Mouse (Mus musculus): ENCODE data around the gene Tnfsf4. TPM values are rescaled to one million over a fixed set of nuclear protein-coding genes. Genes with fewer than 3 reads are reported as not detected.

Gene Tnfsf4
- polyA plus RNA-seq, 1 experiment from 2014 or later = 0.06 TPM

DNA sequence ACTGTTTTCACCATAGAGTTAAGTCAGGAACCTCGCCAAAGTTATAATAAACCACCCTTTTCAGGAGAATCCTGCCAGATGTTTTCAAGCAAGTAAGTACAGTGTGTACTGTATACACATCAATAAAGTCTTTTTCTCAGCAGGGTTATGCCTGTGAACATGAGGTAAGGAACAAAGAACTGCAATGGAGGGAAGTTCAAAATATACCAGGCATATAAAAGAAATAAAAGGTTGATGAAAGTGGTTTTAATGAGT, 31.8 kb downstream of the Tnfsf4 start:
- Histone ChIP-seq H3K27ac (ENCODE audit: low read length) (no peak overlapping the region), H3K36me3 (ENCODE audit: control insufficient read depth, insufficient read depth, low read length) (no peaks in the 10 kb centered on the region), H3K4me1 (ENCODE audit: control insufficient read depth, insufficient read depth, low read length) (no peaks in the 10 kb centered on the region), H3K27me3 (ENCODE audit: control insufficient read depth, insufficient read depth, low read length) (no peaks in the 10 kb centered on the region), H3K9me3 (replicated peaks; ENCODE audit: control insufficient read depth, low read length) (no peaks in the 10 kb centered on the region), H3K9ac (ENCODE audit: low read length) (no peak overlapping the region), H3K4me3 (replicated peaks; ENCODE audit: low read length) (no peak overlapping the region), H3K4me2 (ENCODE audit: low read depth, low read length) (no peak overlapping the region)
- 48% methylated on average over 1 of the region's 1 CpGs for whole genome bisulfite sequencing
- ATAC-seq (ENCODE audit: insufficient read depth, low FRiP score) = no peak

GRCm38 (mm10) chr1:161435781-161436180, 40.6 kb downstream of the Tnfsf4 start:
- H3K36me3 ChIP-seq (ENCODE audit: control insufficient read depth, insufficient read depth, low read length) = no peaks in the 10 kb centered on the region

DNA sequence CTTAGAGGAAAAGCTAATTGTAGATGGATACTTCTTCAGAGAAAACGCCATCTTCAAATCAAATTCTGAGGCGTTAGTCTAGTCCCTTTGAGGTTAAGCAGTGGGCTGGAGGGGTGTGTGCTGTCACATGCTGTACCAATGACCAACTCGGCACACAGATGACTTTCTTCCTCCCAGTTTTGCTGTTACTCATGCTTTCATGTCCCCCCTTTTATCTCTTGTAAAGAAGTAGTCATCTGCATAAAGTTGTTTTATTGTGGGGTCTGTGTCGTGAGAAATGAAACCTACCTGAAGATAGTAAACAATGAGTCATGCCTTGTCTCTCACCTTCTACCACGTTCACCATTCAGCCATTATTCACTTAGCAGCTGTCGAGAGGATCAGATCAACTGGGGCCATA, 41.3 kb downstream of the Tnfsf4 start:
- no peak overlapping the region for H3K4me2 ChIP-seq (ENCODE audit: low read depth, low read length)
- WGBS = 77% methylated on average over 6 of the region's 6 CpGs
- no peaks in the 10 kb centered on the region for H3K27me3 ChIP-seq (ENCODE audit: control insufficient read depth, insufficient read depth, low read length)
- H3K27ac ChIP-seq (ENCODE audit: low read length) = no peak overlapping the region
- H3K9ac ChIP-seq (ENCODE audit: low read length) = no peak overlapping the region
- H3K36me3 ChIP-seq (ENCODE audit: control insufficient read depth, insufficient read depth, low read length) = no peaks in the 10 kb centered on the region
- no peaks in the 10 kb centered on the region for H3K9me3 ChIP-seq (replicated peaks; ENCODE audit: control insufficient read depth, low read length)
- H3K4me1 ChIP-seq (ENCODE audit: control insufficient read depth, insufficient read depth, low read length) = no peaks in the 10 kb centered on the region
- H3K4me3 ChIP-seq (replicated peaks; ENCODE audit: low read length) = no peak overlapping the region
- no peak for ATAC-seq (ENCODE audit: insufficient read depth, low FRiP score)

More at GRCm38 (mm10) chr1:161435781-161436180, 40.6 kb downstream of the Tnfsf4 start:
- 64% methylated on average over 2 of the region's 2 CpGs for WGBS
- H3K27me3 ChIP-seq (ENCODE audit: control insufficient read depth, insufficient read depth, low read length) = no peaks in the 10 kb centered on the region
- ATAC-seq (ENCODE audit: insufficient read depth, low FRiP score) = no peak
- H3K4me3 ChIP-seq (replicated peaks; ENCODE audit: low read length) = no peak overlapping the region
- H3K4me1 ChIP-seq (ENCODE audit: control insufficient read depth, insufficient read depth, low read length) = no peaks in the 10 kb centered on the region
- no peak overlapping the region for H3K4me2 ChIP-seq (ENCODE audit: low read depth, low read length)
- H3K9me3 ChIP-seq (replicated peaks; ENCODE audit: control insufficient read depth, low read length) = no peaks in the 10 kb centered on the region
- H3K9ac ChIP-seq (ENCODE audit: low read length) = no peak overlapping the region
- no peak overlapping the region for H3K27ac ChIP-seq (ENCODE audit: low read length)

DNA sequence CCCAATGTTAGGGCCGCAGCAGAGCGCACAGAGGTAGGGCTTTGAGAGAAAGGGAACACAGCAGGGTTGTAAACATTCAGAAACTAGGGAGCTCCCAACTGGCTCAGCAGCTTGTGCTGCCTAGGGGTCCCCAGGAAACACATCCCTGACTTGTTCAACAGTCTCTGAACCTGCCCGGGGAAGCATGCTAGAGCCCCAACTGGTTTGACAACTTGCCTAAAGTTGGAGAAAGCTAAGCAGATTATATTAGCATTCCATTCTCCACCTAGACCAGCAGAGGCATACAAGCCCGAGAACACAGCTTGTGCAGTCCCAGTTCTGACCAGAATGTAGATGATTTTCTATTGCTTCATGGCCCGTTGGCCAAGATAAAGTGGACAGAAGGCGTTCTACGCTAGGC, 49.6 kb downstream of the Tnfsf4 start:
- Histone ChIP-seq H3K4me1 (ENCODE audit: control insufficient read depth, insufficient read depth, low read length) (no peaks in the 10 kb centered on the region), H3K9me3 (replicated peaks; ENCODE audit: control insufficient read depth, low read length) (no peaks in the 10 kb centered on the region), H3K27ac (ENCODE audit: low read length) (peak overlapping the region; percentile 69), H3K27me3 (ENCODE audit: control insufficient read depth, insufficient read depth, low read length) (no peaks in the 10 kb centered on the region), H3K4me2 (ENCODE audit: low read depth, low read length) (no peak overlapping the region), H3K9ac (ENCODE audit: low read length) (no peak overlapping the region), H3K4me3 (replicated peaks; ENCODE audit: low read length) (no peak overlapping the region), H3K36me3 (ENCODE audit: control insufficient read depth, insufficient read depth, low read length) (no peaks in the 10 kb centered on the region)
- peak; percentile 90 for ATAC-seq (ENCODE audit: insufficient read depth, low FRiP score)
- 55% methylated on average over 7 of the region's 7 CpGs for WGBS

DNA sequence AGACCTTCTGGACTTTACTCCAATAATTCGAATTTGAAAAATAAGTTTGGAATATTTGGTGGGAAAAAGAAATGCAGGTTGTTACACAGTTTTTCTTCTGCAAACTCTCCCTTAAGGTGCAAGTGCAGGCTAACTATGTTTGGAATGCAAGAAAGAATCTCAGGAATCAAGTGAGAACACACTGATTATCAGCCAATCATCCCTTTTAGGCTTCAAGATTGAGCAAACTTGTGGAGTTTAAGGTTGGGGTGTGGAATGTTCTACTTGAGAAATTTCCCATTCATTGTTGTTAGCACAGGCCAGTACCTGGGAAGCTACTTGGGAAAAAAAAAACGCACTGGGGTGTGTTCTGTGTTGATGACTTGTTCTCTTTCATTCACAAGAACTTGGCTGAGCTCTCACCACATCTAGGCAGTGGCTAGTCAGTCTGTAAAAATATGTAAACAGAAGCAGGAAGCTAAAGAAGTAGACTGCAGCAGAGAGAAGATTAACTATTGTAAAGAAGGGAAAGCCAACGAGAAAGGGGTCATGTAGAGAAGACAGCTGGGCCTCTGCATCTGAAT, 56.6 kb downstream of the Tnfsf4 start:
- no peak for ATAC-seq (ENCODE audit: insufficient read depth, low FRiP score)
- Histone ChIP-seq H3K36me3 (ENCODE audit: control insufficient read depth, insufficient read depth, low read length) (no peaks in the 10 kb centered on the region), H3K9ac (ENCODE audit: low read length) (no peak overlapping the region), H3K4me3 (replicated peaks; ENCODE audit: low read length) (no peak overlapping the region), H3K27me3 (ENCODE audit: control insufficient read depth, insufficient read depth, low read length) (no peaks in the 10 kb centered on the region), H3K27ac (ENCODE audit: low read length) (peak overlapping the region; percentile 19; the same call in 1 of the 2 replicates), H3K4me1 (ENCODE audit: control insufficient read depth, insufficient read depth, low read length) (peaks cover 10% of the 10 kb centered on the region), H3K4me2 (ENCODE audit: low read depth, low read length) (no peak overlapping the region), H3K9me3 (replicated peaks; ENCODE audit: control insufficient read depth, low read length) (no peaks in the 10 kb centered on the region)
- 21% methylated on average over 3 of the region's 3 CpGs for WGBS

DNA sequence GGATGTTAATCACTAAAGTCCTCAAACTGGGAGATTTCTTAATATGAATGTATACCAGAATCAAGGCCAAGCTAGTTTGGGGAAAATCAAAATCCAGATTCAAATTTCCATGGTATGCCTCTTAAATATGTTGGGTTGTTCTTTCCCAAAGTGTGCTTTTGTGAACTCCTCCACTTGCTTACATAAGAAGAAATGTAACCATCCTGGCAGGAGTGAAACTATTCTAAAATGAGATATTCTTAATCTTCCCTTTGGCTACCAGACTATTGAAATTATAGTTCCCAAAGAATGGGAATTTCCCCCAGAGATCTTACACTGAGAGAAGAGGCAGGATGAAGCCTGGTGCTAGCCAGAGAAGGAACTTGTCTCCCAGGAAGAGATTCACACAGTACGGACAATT, 57.0 kb downstream of the Tnfsf4 start:
- H3K27ac ChIP-seq (ENCODE audit: low read length) = peak overlapping the region; percentile 19; the same call in 1 of the 2 replicates
- no peak for ATAC-seq (ENCODE audit: insufficient read depth, low FRiP score)
- H3K4me1 ChIP-seq (ENCODE audit: control insufficient read depth, insufficient read depth, low read length) = peaks cover 10% of the 10 kb centered on the region
- H3K9me3 ChIP-seq (replicated peaks; ENCODE audit: control insufficient read depth, low read length) = no peaks in the 10 kb centered on the region
- H3K36me3 ChIP-seq (ENCODE audit: control insufficient read depth, insufficient read depth, low read length) = no peaks in the 10 kb centered on the region
- no peak overlapping the region for H3K4me3 ChIP-seq (replicated peaks; ENCODE audit: low read length)
- H3K9ac ChIP-seq (ENCODE audit: low read length) = no peak overlapping the region
- 89% methylated on average over 1 of the region's 1 CpGs for WGBS
- H3K4me2 ChIP-seq (ENCODE audit: low read depth, low read length) = no peak overlapping the region
- H3K27me3 ChIP-seq (ENCODE audit: control insufficient read depth, insufficient read depth, low read length) = no peaks in the 10 kb centered on the region

GRCm38 (mm10) chr1:161463388-161464085, 68.3 kb downstream of the Tnfsf4 start:
- H3K27ac ChIP-seq (ENCODE audit: low read length) = no peak overlapping the region; the same call in 1 of the 2 replicates
- peak; percentile 29; the same call in 1 of the 2 replicates for ATAC-seq (ENCODE audit: insufficient read depth, low FRiP score)
- H3K9ac ChIP-seq (ENCODE audit: low read length) = no peak overlapping the region
- no peaks in the 10 kb centered on the region for H3K4me1 ChIP-seq (ENCODE audit: control insufficient read depth, insufficient read depth, low read length)
- H3K4me2 ChIP-seq (ENCODE audit: low read depth, low read length) = no peak overlapping the region
- H3K27me3 ChIP-seq (ENCODE audit: control insufficient read depth, insufficient read depth, low read length) = no peaks in the 10 kb centered on the region
- H3K36me3 ChIP-seq (ENCODE audit: control insufficient read depth, insufficient read depth, low read length) = no peaks in the 10 kb centered on the region
- no peaks in the 10 kb centered on the region for H3K9me3 ChIP-seq (replicated peaks; ENCODE audit: control insufficient read depth, low read length)
- WGBS = 56% methylated on average over 2 of the region's 2 CpGs
- no peak overlapping the region for H3K4me3 ChIP-seq (replicated peaks; ENCODE audit: low read length)

Other genes with a start within 250 kb of the Tnfsf4 start
- not detected in 2 replicates for gene Tex50, start 236.1 kb upstream of the Tnfsf4 start, polyA plus RNA-seq (2015; fragmentation: Nextera tagmentation; extraction: Ambion mirVana)
- 436 and 447 TPM in 2 replicates for gene Prdx6, start 144.2 kb upstream of the Tnfsf4 start, polyA plus RNA-seq (2015; fragmentation: Nextera tagmentation; extraction: Ambion mirVana)
- 0.14 TPM in 1 of 2 replicates, not detected in the other for gene Tnfsf18, start 99.2 kb downstream of the Tnfsf4 start, polyA plus RNA-seq (2015; fragmentation: Nextera tagmentation; extraction: Ambion mirVana)

Measured in stomach, embryonic 16.5 days (tissue).